Mouse (Mus musculus): ENCODE results near the gene Rad51c.

GRCm38 (mm10) chr11:87428051-87428673 is 23.4 kb upstream of the Rad51c start:
- TF ChIP-seq CTCF (IDR thresholded peaks at IDR 0.05; ENCODE audit: control insufficient read depth, insufficient read depth, insufficient read length), result no peak
- no peak for TF ChIP-seq USF1 (IDR thresholded peaks at IDR 0.05; ENCODE audit: low read depth)
